Comparison of ENCODE assay signal across 26 mouse cellular contexts in the genomic region with DNA sequence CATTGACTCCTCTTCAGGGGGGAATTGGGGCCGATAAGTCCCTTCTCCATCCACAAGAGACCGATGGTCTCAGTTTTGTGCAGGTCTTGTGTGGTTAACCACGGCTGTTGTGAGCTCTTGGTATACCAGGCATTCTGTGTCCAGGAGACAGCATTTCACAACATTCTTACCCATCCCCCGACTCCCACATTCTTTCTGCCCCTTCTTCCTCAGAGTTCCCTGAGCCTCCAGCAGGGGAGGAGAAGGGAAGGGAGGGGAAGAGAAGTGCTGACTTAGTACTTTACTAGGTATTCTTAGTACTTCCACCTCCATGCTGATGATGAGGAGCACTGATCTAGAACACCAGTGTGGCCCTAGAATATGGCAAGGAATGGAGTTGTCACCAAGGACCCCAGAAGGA.
DNase-seq lines count a peak whose midpoint lies in the region; ATAC-seq and TF ChIP-seq lines count a peak whose summit lies in the region.
"Had no signal": no experiment of that assay in that cellular context is flagged by ENCODE, and none has a peak within 500 bp of the region (broad histone marks: within the 10 kb centered on the region; RNA-seq: fewer than 3 reads in every experiment).

No protein-coding gene starts in this region.

- no peaks in the 10 kb centered on the region for H3K27me3 ChIP-seq in forebrain, embryonic 11.5 days (ENCODE audit: control insufficient read depth, insufficient read depth, low read length)
- H3K27me3 ChIP-seq in forebrain, embryonic 14.5 days (replicated peaks; ENCODE audit: control insufficient read depth, insufficient read depth, low read length): no peaks in the 10 kb centered on the region
- H3K27me3 ChIP-seq in midbrain, embryonic 11.5 days (ENCODE audit: control insufficient read depth, insufficient read depth, low read length): no peaks in the 10 kb centered on the region
- no peaks in the 10 kb centered on the region for H3K27me3 ChIP-seq in midbrain, embryonic 10.5 days (ENCODE audit: low read depth, poor library complexity, severe bottlenecking)
- H3K27me3 ChIP-seq in liver, postnatal 0 days (ENCODE audit: insufficient read depth, low read length): no peaks in the 10 kb centered on the region
- H3K27me3 ChIP-seq: embryonic facial prominence, embryonic 12.5 days; forebrain, embryonic 12.5 days; forebrain, embryonic 15.5 days; Patski had no signal

- DNase-seq in forebrain, embryonic 11.5 days (ENCODE audit: low spot score): peak; percentile 39
- no peak for DNase-seq in forebrain, embryonic 14.5 days (ENCODE audit: low spot score)
- DNase-seq in midbrain, embryonic 11.5 days (ENCODE audit: low spot score, missing footprints): no peak
- no peak for DNase-seq in midbrain, embryonic 10.5 days (ENCODE audit: low spot score)
- DNase-seq in ZHBTc4 (ENCODE audit: low read depth, low spot score): peak; percentile 29
- no peak for DNase-seq in liver, postnatal 0 days
- no peak for DNase-seq in gastrocnemius, postnatal 4 days (ENCODE audit: low spot score in 2 of 2)
- DNase-seq: adrenal gland, adult 2 months; adrenal gland, postnatal 10 days; adrenal gland, postnatal 25 days; B cell, adult 2 months; cerebellum, adult 11 months; cerebellum, adult 18-20 months; cerebellum, adult 8-10 months; cerebellum, adult 9-11 months; cerebellum, postnatal 14 days; cerebellum, postnatal 36 days; forebrain, postnatal 0 days had no signal

- no peak overlapping the region for H3K4me3 ChIP-seq in forebrain, embryonic 11.5 days (ENCODE audit: low read depth, low read length)
- no peak overlapping the region for H3K4me3 ChIP-seq in forebrain, embryonic 14.5 days (ENCODE audit: low read depth, low read length)
- H3K4me3 ChIP-seq in midbrain, embryonic 11.5 days (ENCODE audit: low read depth, low read length): no peak overlapping the region
- no peak overlapping the region for H3K4me3 ChIP-seq in midbrain, embryonic 10.5 days
- no peak overlapping the region for H3K4me3 ChIP-seq in liver, postnatal 0 days (ENCODE audit: low read depth, low read length)
- H3K4me3 ChIP-seq: embryonic facial prominence, embryonic 10.5 days; embryonic facial prominence, embryonic 12.5 days; forebrain, embryonic 12.5 days; forebrain, embryonic 15.5 days had no signal

- no peak overlapping the region for H3K9ac ChIP-seq in forebrain, embryonic 11.5 days (ENCODE audit: low read length)
- no peak overlapping the region for H3K9ac ChIP-seq in forebrain, embryonic 14.5 days (ENCODE audit: low read length)
- H3K9ac ChIP-seq in midbrain, embryonic 11.5 days (ENCODE audit: low read length): no peak overlapping the region
- H3K9ac ChIP-seq in liver, postnatal 0 days (replicated peaks): no peak overlapping the region
- H3K9ac ChIP-seq: embryonic facial prominence, embryonic 12.5 days; forebrain, embryonic 12.5 days; forebrain, embryonic 15.5 days; forebrain, postnatal 0 days had no signal

- H3K4me2 ChIP-seq in forebrain, embryonic 11.5 days (ENCODE audit: low read depth, low read length, severe bottlenecking): no peak overlapping the region
- H3K4me2 ChIP-seq in forebrain, embryonic 14.5 days (ENCODE audit: low read length): no peak overlapping the region
- H3K4me2 ChIP-seq in midbrain, embryonic 11.5 days: no peak overlapping the region
- H3K4me2 ChIP-seq in liver, postnatal 0 days (ENCODE audit: low read depth, low read length): no peak overlapping the region
- H3K4me2 ChIP-seq: embryonic facial prominence, embryonic 12.5 days; forebrain, embryonic 12.5 days; forebrain, embryonic 15.5 days had no signal

- no peaks in the 10 kb centered on the region for H3K36me3 ChIP-seq in forebrain, embryonic 11.5 days (ENCODE audit: control insufficient read depth, insufficient read depth, low read length)
- no peaks in the 10 kb centered on the region for H3K36me3 ChIP-seq in forebrain, embryonic 14.5 days (ENCODE audit: control insufficient read depth, insufficient read depth, low read length)
- no peaks in the 10 kb centered on the region for H3K36me3 ChIP-seq in midbrain, embryonic 11.5 days (ENCODE audit: control insufficient read depth, insufficient read depth, low read length)
- H3K36me3 ChIP-seq in midbrain, embryonic 10.5 days: no peaks in the 10 kb centered on the region
- H3K36me3 ChIP-seq in liver, postnatal 0 days (replicated peaks; ENCODE audit: insufficient read depth, low read length): no peaks in the 10 kb centered on the region
- H3K36me3 ChIP-seq: embryonic facial prominence, embryonic 10.5 days; embryonic facial prominence, embryonic 12.5 days; forebrain, embryonic 12.5 days; forebrain, embryonic 15.5 days; G1E had no signal

- H3K27ac ChIP-seq in forebrain, embryonic 11.5 days (ENCODE audit: low read depth, low read length): no peak overlapping the region
- H3K27ac ChIP-seq in forebrain, embryonic 14.5 days (ENCODE audit: low read depth, low read length): no peak overlapping the region
- H3K27ac ChIP-seq in midbrain, embryonic 11.5 days (ENCODE audit: low read depth, low read length): no peak overlapping the region
- H3K27ac ChIP-seq in midbrain, embryonic 10.5 days (replicated peaks): no peak overlapping the region
- no peak overlapping the region for H3K27ac ChIP-seq in liver, postnatal 0 days (ENCODE audit: low read depth)
- H3K27ac ChIP-seq: embryonic facial prominence, embryonic 10.5 days; embryonic facial prominence, embryonic 12.5 days; forebrain, embryonic 12.5 days; forebrain, embryonic 15.5 days had no signal

- no peak for TF ChIP-seq CTCF in liver, postnatal 0 days (IDR thresholded peaks at IDR 0.05; ENCODE audit: low read depth)

- H3K4me1 ChIP-seq in forebrain, embryonic 11.5 days (replicated peaks; ENCODE audit: control insufficient read depth, insufficient read depth, low read length): no peaks in the 10 kb centered on the region
- H3K4me1 ChIP-seq in forebrain, embryonic 14.5 days (ENCODE audit: control insufficient read depth, insufficient read depth, low read length): no peaks in the 10 kb centered on the region
- H3K4me1 ChIP-seq in midbrain, embryonic 11.5 days (ENCODE audit: control insufficient read depth, insufficient read depth, low read length): no peaks in the 10 kb centered on the region
- H3K4me1 ChIP-seq in midbrain, embryonic 10.5 days: peaks cover 3% of the 10 kb centered on the region; the same call in 1 of the 2 replicates
- no peaks in the 10 kb centered on the region for H3K4me1 ChIP-seq in liver, postnatal 0 days (ENCODE audit: insufficient read depth)
- H3K4me1 ChIP-seq: embryonic facial prominence, embryonic 10.5 days; embryonic facial prominence, embryonic 12.5 days; forebrain, embryonic 12.5 days; forebrain, embryonic 15.5 days had no signal

- 82% methylated on average over 4 of the region's 4 CpGs for WGBS in forebrain, embryonic 11.5 days
- 71% methylated on average over 4 of the region's 4 CpGs for WGBS in forebrain, embryonic 14.5 days
- 80% methylated on average over 4 of the region's 4 CpGs for WGBS in midbrain, embryonic 11.5 days
- 74% methylated on average over 4 of the region's 4 CpGs for WGBS in midbrain, embryonic 10.5 days
- WGBS in liver, postnatal 0 days (ENCODE audit: insufficient replicate concordance): 42% methylated on average over 4 of the region's 4 CpGs

- ATAC-seq in forebrain, embryonic 11.5 days (replicated peaks; ENCODE audit: low FRiP score): no peak
- ATAC-seq in forebrain, embryonic 14.5 days: no peak
- 0 out of 2 replicates have a peak, but pooled peaks have one; percentile 11 for ATAC-seq in midbrain, embryonic 11.5 days (ENCODE audit: low FRiP score)
- peak; percentile 49 for ATAC-seq in granulocyte monocyte progenitor cell, adult 5-6 weeks (replicated peaks; ENCODE audit: poor library complexity, severe bottlenecking)
- ATAC-seq in liver, postnatal 0 days: no peak
- ATAC-seq: CD4-positive, CD25-positive, alpha-beta regulatory T cell, adult 4 months; forebrain, embryonic 15.5 days; forebrain, postnatal 0 days; Patski had no signal

- H3K9me3 ChIP-seq in forebrain, embryonic 11.5 days (ENCODE audit: control insufficient read depth, low read length): no peaks in the 10 kb centered on the region
- no peaks in the 10 kb centered on the region for H3K9me3 ChIP-seq in forebrain, embryonic 14.5 days (replicated peaks; ENCODE audit: control insufficient read depth, low read length)
- H3K9me3 ChIP-seq in midbrain, embryonic 11.5 days (ENCODE audit: control insufficient read depth, low read length): no peaks in the 10 kb centered on the region
- no peaks in the 10 kb centered on the region for H3K9me3 ChIP-seq in midbrain, embryonic 10.5 days (replicated peaks)
- no peaks in the 10 kb centered on the region for H3K9me3 ChIP-seq in liver, postnatal 0 days (ENCODE audit: low read length)
- H3K9me3 ChIP-seq: embryonic facial prominence, embryonic 10.5 days; embryonic facial prominence, embryonic 12.5 days; forebrain, embryonic 12.5 days; forebrain, embryonic 15.5 days had no signal

- TF ChIP-seq EP300 in liver, postnatal 0 days (IDR thresholded peaks at IDR 0.05; ENCODE audit: low read depth): no peak

Comparison
In these comparisons a context has a peak if more than half of its experiments do, and no peak if none do; other contexts are left out.
1. DNase-seq: peak in forebrain, embryonic 11.5 days (single experiment) and ZHBTc4 (single experiment); none in forebrain, embryonic 14.5 days (single experiment), midbrain, embryonic 11.5 days (single experiment), midbrain, embryonic 10.5 days (single experiment), liver, postnatal 0 days (single experiment) and gastrocnemius, postnatal 4 days (0 of 2).
2. ATAC-seq: peak in midbrain, embryonic 11.5 days (single experiment) and granulocyte monocyte progenitor cell, adult 5-6 weeks (single experiment); none in forebrain, embryonic 11.5 days (single experiment), forebrain, embryonic 14.5 days (single experiment) and liver, postnatal 0 days (single experiment).